Mouse (Mus musculus): ENCODE results near the gene Wdr54. TPM values are rescaled to one million over a fixed set of nuclear protein-coding genes. Genes with fewer than 3 reads are reported as not detected.
"Not testable (repeated sequence)": the region's sequence is repeated elsewhere in the genome, so short reads cannot be mapped to it uniquely, and the experiment has no call there.

The Wdr54 gene
- polyA plus RNA-seq, 1 experiment from 2014 or later = 21.7 TPM

DNA sequence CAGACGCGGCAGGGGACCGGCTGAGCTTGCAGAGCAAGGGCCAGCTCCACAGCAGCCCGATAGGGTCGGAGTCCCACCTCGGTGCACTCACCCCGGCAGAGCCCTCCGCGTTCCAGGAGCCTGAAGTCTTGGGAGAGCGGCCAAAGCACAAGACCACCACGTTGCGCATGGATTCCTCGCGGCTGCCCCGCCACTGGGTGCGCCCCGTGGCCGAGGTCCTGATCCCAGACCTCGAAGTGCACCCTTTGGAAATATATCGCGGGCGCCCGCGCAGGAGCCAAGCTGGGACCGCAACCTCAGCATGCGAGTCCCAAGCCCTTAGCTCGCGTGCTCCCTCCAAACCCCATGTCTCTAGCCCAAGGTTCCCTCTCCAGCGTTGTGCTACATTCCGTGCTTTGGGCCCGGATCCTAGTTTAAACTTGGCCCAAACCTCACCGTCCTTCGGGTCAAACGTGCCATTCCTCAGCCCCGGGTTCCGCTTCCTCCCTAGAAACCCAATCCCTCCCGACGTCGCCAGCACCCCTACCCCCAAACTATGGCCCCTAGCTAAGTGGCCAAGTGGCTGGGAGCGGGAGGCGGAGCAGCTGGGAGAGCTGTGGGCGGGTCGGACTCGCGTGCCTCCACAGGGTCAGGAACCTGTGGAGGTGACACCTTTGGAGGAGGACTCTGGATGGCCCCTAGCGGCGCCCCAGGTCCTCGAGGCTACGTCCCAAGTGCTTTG lies 5.9 kb upstream of the Wdr54 start:
- H3K9ac ChIP-seq (replicated peaks; ENCODE audit: low read depth, low read length) = peak overlapping the region; percentile 30; the same call in 1 of the 2 replicates

DNA sequence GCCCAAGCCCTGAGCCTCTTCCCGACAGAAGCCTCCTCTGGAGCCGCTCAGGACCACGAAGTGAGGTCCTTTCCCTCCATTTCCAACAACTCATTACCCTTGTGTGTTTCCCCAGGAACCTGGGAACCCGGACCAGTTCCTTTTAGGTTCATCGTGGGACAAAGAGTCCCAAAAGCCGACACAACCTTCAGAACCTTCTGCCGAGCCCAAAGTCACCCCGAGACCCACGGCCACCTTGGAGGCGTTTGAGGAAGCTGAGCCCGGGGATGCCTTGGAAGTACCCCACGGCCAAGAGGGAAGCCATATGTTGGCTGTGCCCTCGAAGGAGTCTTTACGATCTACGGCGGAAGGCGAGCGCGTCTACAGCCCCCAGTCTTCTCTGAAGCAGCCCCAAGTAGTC lies 5.2 kb upstream of the Wdr54 start:
- Histone ChIP-seq H3K4me1 (replicated peaks; ENCODE audit: control insufficient read depth, insufficient read depth, low read length) (peaks cover 17% of the 10 kb centered on the region), H3K4me3 (replicated peaks; ENCODE audit: low read length) (no peak overlapping the region; the same call in 1 of the 2 replicates), H3K4me2 (ENCODE audit: low read length) (peak overlapping the region; percentile 42), H3K9me3 (ENCODE audit: control insufficient read depth, low read length) (no peaks in the 10 kb centered on the region), H3K36me3 (ENCODE audit: control insufficient read depth, insufficient read depth) (no peaks in the 10 kb centered on the region), H3K9ac (replicated peaks; ENCODE audit: low read depth, low read length) (peak overlapping the region; percentile 26; the same call in 1 of the 2 replicates), H3K27me3 (replicated peaks; ENCODE audit: control insufficient read depth, insufficient read depth, low read length) (peaks cover 32% of the 10 kb centered on the region), H3K27ac (ENCODE audit: low read length) (no peak overlapping the region)
- 11% methylated on average over 19 of the region's 19 CpGs for WGBS
- ATAC-seq = no peak

More for the DNA sequence above, 5.9 kb upstream of the Wdr54 start:
- Histone ChIP-seq H3K4me1 (replicated peaks; ENCODE audit: control insufficient read depth, insufficient read depth, low read length) (peaks cover 20% of the 10 kb centered on the region), H3K27me3 (replicated peaks; ENCODE audit: control insufficient read depth, insufficient read depth, low read length) (peaks cover 32% of the 10 kb centered on the region), H3K36me3 (ENCODE audit: control insufficient read depth, insufficient read depth) (no peaks in the 10 kb centered on the region), H3K4me2 (ENCODE audit: low read length) (peak overlapping the region; percentile 42), H3K4me3 (replicated peaks; ENCODE audit: low read length) (peak overlapping the region; percentile 29), H3K27ac (ENCODE audit: low read length) (no peak overlapping the region), H3K9me3 (ENCODE audit: control insufficient read depth, low read length) (no peaks in the 10 kb centered on the region)
- ATAC-seq = no peak
- under 1% methylated on average over 49 of the region's 49 CpGs for WGBS

DNA sequence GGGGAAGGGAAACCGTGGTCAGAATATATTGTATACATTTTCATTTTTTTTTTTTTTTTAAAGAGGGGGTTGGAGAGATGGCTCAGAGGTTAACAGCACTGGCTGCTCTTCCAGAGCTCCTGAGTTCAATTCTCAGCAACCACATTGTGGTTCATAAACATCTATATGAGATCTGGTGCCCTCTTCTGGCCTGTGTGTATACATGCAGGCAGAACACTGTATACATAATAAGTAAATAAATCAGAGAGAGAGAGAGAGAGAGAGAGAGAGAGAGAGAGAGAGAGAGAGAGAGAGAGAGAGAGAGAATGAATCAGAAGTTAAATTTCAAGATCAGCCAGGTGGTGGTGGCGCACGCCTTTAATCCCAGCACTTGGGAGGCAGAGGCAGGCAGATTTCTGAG lies 3.3 kb upstream of the Wdr54 start:
- Histone ChIP-seq H3K27me3 (replicated peaks; ENCODE audit: control insufficient read depth, insufficient read depth, low read length) (peaks cover 32% of the 10 kb centered on the region), H3K4me1 (replicated peaks; ENCODE audit: control insufficient read depth, insufficient read depth, low read length) (peaks cover 25% of the 10 kb centered on the region)
- not testable (repeated sequence) for H3K4me2 ChIP-seq (ENCODE audit: low read length); H3K36me3 ChIP-seq (ENCODE audit: control insufficient read depth, insufficient read depth); ATAC-seq; H3K9ac ChIP-seq (replicated peaks; ENCODE audit: low read depth, low read length); H3K4me3 ChIP-seq (replicated peaks; ENCODE audit: low read length); H3K9me3 ChIP-seq (ENCODE audit: control insufficient read depth, low read length); H3K27ac ChIP-seq (ENCODE audit: low read length)
- WGBS = 22% methylated on average over 3 of the region's 3 CpGs

DNA sequence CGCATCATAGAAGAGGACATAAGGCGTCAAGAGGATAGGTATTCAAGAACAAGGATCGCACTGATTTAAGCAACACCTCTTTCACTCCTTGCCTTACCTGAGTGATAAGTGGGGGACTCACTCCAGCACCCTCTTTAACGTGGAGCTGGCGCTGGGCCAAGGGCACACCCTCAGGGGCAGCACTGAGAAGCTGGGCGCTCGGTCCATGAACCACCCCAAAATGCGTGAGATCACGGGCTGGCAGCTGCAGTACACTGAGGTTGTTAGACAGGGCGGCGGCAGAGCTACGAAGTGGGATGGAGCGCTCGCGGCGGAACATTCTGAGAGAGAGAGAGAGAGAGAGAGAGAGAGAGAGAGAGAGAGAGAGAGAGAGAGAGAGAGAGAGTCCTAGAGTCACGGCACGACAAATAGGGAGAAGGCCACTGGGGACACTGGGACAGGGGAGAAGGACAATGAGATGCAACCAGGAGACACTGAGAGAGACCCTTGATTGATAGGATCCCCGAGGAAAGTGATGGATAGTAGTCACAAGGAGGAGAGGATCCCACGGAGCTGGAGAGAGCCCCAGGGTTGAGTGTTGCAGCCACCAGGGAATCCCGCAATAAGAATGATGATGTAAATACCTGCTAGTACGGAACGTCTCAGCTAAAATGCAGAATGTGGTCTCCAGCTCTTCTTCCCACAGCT lies 502 bp downstream of the Wdr54 start:
- Histone ChIP-seq H3K4me3 (replicated peaks; ENCODE audit: low read length) (peak overlapping the region; percentile 63), H3K27ac (ENCODE audit: low read length) (no peak overlapping the region), H3K4me2 (ENCODE audit: low read length) (peak overlapping the region; percentile 71), H3K9me3 (ENCODE audit: control insufficient read depth, low read length) (no peaks in the 10 kb centered on the region), H3K9ac (replicated peaks; ENCODE audit: low read depth, low read length) (peak overlapping the region; percentile 57), H3K27me3 (replicated peaks; ENCODE audit: control insufficient read depth, insufficient read depth, low read length) (peaks cover 8% of the 10 kb centered on the region), H3K4me1 (replicated peaks; ENCODE audit: control insufficient read depth, insufficient read depth, low read length) (peaks cover 12% of the 10 kb centered on the region), H3K36me3 (ENCODE audit: control insufficient read depth, insufficient read depth) (no peaks in the 10 kb centered on the region; the same call in 1 of the 2 replicates)
- 8% methylated on average over 23 of the region's 23 CpGs for WGBS
- peak; percentile 51 for ATAC-seq

GRCm38 (mm10) chr6:83153485-83153884 lies 2.7 kb downstream of the Wdr54 start:
- Histone ChIP-seq H3K36me3 (ENCODE audit: control insufficient read depth, insufficient read depth) (no peaks in the 10 kb centered on the region; the same call in 1 of the 2 replicates), H3K9ac (replicated peaks; ENCODE audit: low read depth, low read length) (no peak overlapping the region), H3K9me3 (ENCODE audit: control insufficient read depth, low read length) (no peaks in the 10 kb centered on the region), H3K27ac (ENCODE audit: low read length) (no peak overlapping the region), H3K4me2 (ENCODE audit: low read length) (no peak overlapping the region), H3K27me3 (replicated peaks; ENCODE audit: control insufficient read depth, insufficient read depth, low read length) (no peaks in the 10 kb centered on the region), H3K4me3 (replicated peaks; ENCODE audit: low read length) (no peak overlapping the region), H3K4me1 (replicated peaks; ENCODE audit: control insufficient read depth, insufficient read depth, low read length) (peaks cover 12% of the 10 kb centered on the region)
- WGBS = 84% methylated on average over 5 of the region's 5 CpGs
- ATAC-seq = no peak

DNA sequence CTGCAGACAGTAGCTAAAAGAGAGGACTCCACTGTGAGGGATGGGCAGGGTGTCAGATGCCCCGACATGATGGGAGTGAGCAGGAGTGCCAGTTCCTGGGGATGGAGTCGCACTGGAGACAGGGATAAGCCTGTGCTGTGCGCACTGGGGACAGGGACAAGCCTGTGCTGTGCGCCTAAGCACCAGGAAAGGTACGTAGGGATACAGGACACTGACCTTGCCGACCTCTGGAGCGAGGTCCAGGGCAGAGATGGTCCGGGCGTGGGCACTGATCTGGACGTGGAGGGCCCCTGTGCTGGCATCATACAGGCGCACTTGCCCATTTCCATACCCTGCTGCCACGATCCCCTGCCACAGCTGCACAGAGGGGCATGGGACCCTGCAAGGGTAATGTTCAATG lies 3.2 kb downstream of the Wdr54 start:
- H3K4me2 ChIP-seq (ENCODE audit: low read length) = no peak overlapping the region
- ATAC-seq = no peak
- no peak overlapping the region for H3K4me3 ChIP-seq (replicated peaks; ENCODE audit: low read length)
- no peak overlapping the region for H3K27ac ChIP-seq (ENCODE audit: low read length)
- H3K9ac ChIP-seq (replicated peaks; ENCODE audit: low read depth, low read length) = no peak overlapping the region
- peaks cover 12% of the 10 kb centered on the region for H3K4me1 ChIP-seq (replicated peaks; ENCODE audit: control insufficient read depth, insufficient read depth, low read length)
- no peaks in the 10 kb centered on the region; the same call in 1 of the 2 replicates for H3K36me3 ChIP-seq (ENCODE audit: control insufficient read depth, insufficient read depth)
- 90% methylated on average over 12 of the region's 12 CpGs for whole genome bisulfite sequencing
- no peaks in the 10 kb centered on the region for H3K9me3 ChIP-seq (ENCODE audit: control insufficient read depth, low read length)
- H3K27me3 ChIP-seq (replicated peaks; ENCODE audit: control insufficient read depth, insufficient read depth, low read length) = no peaks in the 10 kb centered on the region

DNA sequence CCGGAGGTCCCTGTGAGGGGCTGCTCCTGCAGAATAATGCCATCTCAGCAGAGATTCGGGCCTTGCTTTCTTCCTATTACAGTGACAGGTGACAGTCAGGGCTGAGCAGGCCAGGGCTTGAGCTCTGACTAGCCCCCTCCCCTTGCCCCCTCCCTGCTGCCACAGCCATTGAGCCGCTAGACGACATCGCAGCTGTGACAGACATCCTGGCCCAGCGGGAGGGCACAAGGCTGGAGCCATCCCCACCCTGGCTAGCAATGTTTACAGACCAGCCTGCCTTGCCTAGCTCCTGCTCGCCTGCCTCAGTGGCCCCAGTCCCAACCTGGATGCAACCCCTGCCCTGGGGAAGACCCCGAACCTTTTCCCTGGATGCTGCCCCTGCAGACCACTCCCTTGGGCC lies 4.5 kb downstream of the Wdr54 start:
- no peaks in the 10 kb centered on the region for H3K9me3 ChIP-seq (ENCODE audit: control insufficient read depth, low read length)
- H3K36me3 ChIP-seq (ENCODE audit: control insufficient read depth, insufficient read depth) = no peaks in the 10 kb centered on the region; the same call in 1 of the 2 replicates
- 34% methylated on average over 8 of the region's 8 CpGs for WGBS
- peaks cover 12% of the 10 kb centered on the region for H3K4me1 ChIP-seq (replicated peaks; ENCODE audit: control insufficient read depth, insufficient read depth, low read length)
- no peak overlapping the region for H3K27ac ChIP-seq (ENCODE audit: low read length)
- no peaks in the 10 kb centered on the region for H3K27me3 ChIP-seq (replicated peaks; ENCODE audit: control insufficient read depth, insufficient read depth, low read length)
- no peak for ATAC-seq
- H3K4me2 ChIP-seq (ENCODE audit: low read length) = no peak overlapping the region
- no peak overlapping the region for H3K9ac ChIP-seq (replicated peaks; ENCODE audit: low read depth, low read length)
- no peak overlapping the region for H3K4me3 ChIP-seq (replicated peaks; ENCODE audit: low read length)

- Histone ChIP-seq H3K27ac (ENCODE audit: low read length) (no peak overlapping the region), H3K27me3 (replicated peaks; ENCODE audit: control insufficient read depth, insufficient read depth, low read length) (no peaks in the 10 kb centered on the region; the same call in 1 of the 2 replicates), H3K36me3 (ENCODE audit: control insufficient read depth, insufficient read depth) (no peaks in the 10 kb centered on the region), H3K9ac (replicated peaks; ENCODE audit: low read depth, low read length) (no peak overlapping the region), H3K4me3 (replicated peaks; ENCODE audit: low read length) (no peak overlapping the region), H3K9me3 (ENCODE audit: control insufficient read depth, low read length) (no peaks in the 10 kb centered on the region), H3K4me2 (ENCODE audit: low read length) (no peak overlapping the region), H3K4me1 (replicated peaks; ENCODE audit: control insufficient read depth, insufficient read depth, low read length) (peaks cover 2% of the 10 kb centered on the region)
- no peak for ATAC-seq
- WGBS = 58% methylated on average over 7 of the region's 7 CpGs
Observed at GRCm38 (mm10) chr6:83147280-83147679, 8.9 kb downstream of the Wdr54 start.

- Histone ChIP-seq H3K27me3 (replicated peaks; ENCODE audit: control insufficient read depth, insufficient read depth, low read length) (no peaks in the 10 kb centered on the region; the same call in 1 of the 2 replicates), H3K4me2 (ENCODE audit: low read length) (no peak overlapping the region), H3K4me3 (replicated peaks; ENCODE audit: low read length) (no peak overlapping the region), H3K27ac (ENCODE audit: low read length) (no peak overlapping the region), H3K4me1 (replicated peaks; ENCODE audit: control insufficient read depth, insufficient read depth, low read length) (peaks cover 8% of the 10 kb centered on the region), H3K9me3 (ENCODE audit: control insufficient read depth, low read length) (no peaks in the 10 kb centered on the region), H3K9ac (replicated peaks; ENCODE audit: low read depth, low read length) (no peak overlapping the region), H3K36me3 (ENCODE audit: control insufficient read depth, insufficient read depth) (no peaks in the 10 kb centered on the region)
- 79% methylated on average over 9 of the region's 9 CpGs for WGBS
- ATAC-seq = no peak
Observed at GRCm38 (mm10) chr6:83145805-83146204, 10.4 kb downstream of the Wdr54 start.
